Mouse (Mus musculus): ENCODE measurements at regions not wholly inside any gene's neighbourhood (a gene's known extent, or its start where the extent isn't known, plus 50 kb on each side); places are given as distances from the start of the nearest gene placed in this dataset.

- Histone ChIP-seq H3K4me1 (replicated peaks; ENCODE audit: control insufficient read depth, insufficient read depth, low read length) (peaks cover 15% of the 10 kb centered on the region), H3K4me2 (replicated peaks) (no peak overlapping the region), H3K27me3 (ENCODE audit: control insufficient read depth, insufficient read depth, low read length) (no peaks in the 10 kb centered on the region), H3K27ac (peak overlapping the region; percentile 32; the same call in 1 of the 2 replicates), H3K9ac (no peak overlapping the region), H3K36me3 (replicated peaks; ENCODE audit: control insufficient read depth, insufficient read depth) (no peaks in the 10 kb centered on the region), H3K4me3 (replicated peaks; ENCODE audit: low read length) (no peak overlapping the region), H3K9me3 (ENCODE audit: control insufficient read depth, low read length) (no peaks in the 10 kb centered on the region)
- 54% methylated on average over 14 of the region's 14 CpGs for WGBS
- DNase-seq (ENCODE audit: low spot score) (no peak), ATAC-seq (ENCODE audit: low FRiP score) (no peak)
Measured at GRCm38 (mm10) chr14:76618331-76619037, 61.8 kb upstream of the Serp2 start.

DNA sequence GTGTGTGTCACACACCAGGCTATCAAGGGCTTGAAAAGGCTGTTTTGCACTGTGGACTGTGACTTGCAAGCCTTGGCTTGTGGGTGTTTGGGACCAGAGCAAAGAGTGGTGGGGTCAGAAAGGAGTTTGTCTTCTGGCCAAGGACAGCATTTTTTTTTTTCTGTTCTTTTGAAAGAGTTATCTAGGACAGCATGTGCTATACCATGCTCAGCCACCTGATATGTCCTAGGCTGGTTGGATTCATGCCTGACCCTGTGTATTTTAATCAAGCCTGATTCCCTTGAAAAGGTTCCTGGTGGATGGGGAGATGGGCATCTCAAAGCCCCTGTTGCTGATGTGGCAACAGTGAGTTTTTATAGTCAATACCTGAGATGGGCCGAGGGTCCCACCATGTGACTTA is 61.2 kb upstream of the Serp2 start:
- ATAC-seq (ENCODE audit: low FRiP score) (no peak), DNase-seq (ENCODE audit: low spot score) (no peak)
- no peaks in the 10 kb centered on the region for H3K27me3 ChIP-seq (ENCODE audit: control insufficient read depth, insufficient read depth, low read length)
- no peak overlapping the region; the same call in 1 of the 2 replicates for H3K9ac ChIP-seq
- H3K27ac ChIP-seq: peak overlapping the region; percentile 32; the same call in 1 of the 2 replicates
- H3K36me3 ChIP-seq (replicated peaks; ENCODE audit: control insufficient read depth, insufficient read depth): no peaks in the 10 kb centered on the region
- no peak overlapping the region for H3K4me2 ChIP-seq (replicated peaks)
- H3K4me1 ChIP-seq (replicated peaks; ENCODE audit: control insufficient read depth, insufficient read depth, low read length): peaks cover 9% of the 10 kb centered on the region
- no peaks in the 10 kb centered on the region for H3K9me3 ChIP-seq (ENCODE audit: control insufficient read depth, low read length)
- 88% methylated on average over 1 of the region's 1 CpGs for WGBS
- no peak overlapping the region for H3K4me3 ChIP-seq (replicated peaks; ENCODE audit: low read length)

GRCm38 (mm10) chr14:76617447-76617846 is 60.8 kb upstream of the Serp2 start:
- no peak overlapping the region for H3K4me2 ChIP-seq (replicated peaks)
- ATAC-seq (ENCODE audit: low FRiP score) (no peak), DNase-seq (ENCODE audit: low spot score) (peak; percentile 45)
- H3K9ac ChIP-seq: no peak overlapping the region; the same call in 1 of the 2 replicates
- no peak overlapping the region for H3K4me3 ChIP-seq (replicated peaks; ENCODE audit: low read length)
- H3K9me3 ChIP-seq (ENCODE audit: control insufficient read depth, low read length): no peaks in the 10 kb centered on the region
- H3K27me3 ChIP-seq (ENCODE audit: control insufficient read depth, insufficient read depth, low read length): no peaks in the 10 kb centered on the region
- H3K4me1 ChIP-seq (replicated peaks; ENCODE audit: control insufficient read depth, insufficient read depth, low read length): peaks cover 4% of the 10 kb centered on the region; the same call in 1 of the 2 replicates
- WGBS: 66% methylated on average over 11 of the region's 11 CpGs
- H3K27ac ChIP-seq: no peak overlapping the region
- no peaks in the 10 kb centered on the region for H3K36me3 ChIP-seq (replicated peaks; ENCODE audit: control insufficient read depth, insufficient read depth)

DNA sequence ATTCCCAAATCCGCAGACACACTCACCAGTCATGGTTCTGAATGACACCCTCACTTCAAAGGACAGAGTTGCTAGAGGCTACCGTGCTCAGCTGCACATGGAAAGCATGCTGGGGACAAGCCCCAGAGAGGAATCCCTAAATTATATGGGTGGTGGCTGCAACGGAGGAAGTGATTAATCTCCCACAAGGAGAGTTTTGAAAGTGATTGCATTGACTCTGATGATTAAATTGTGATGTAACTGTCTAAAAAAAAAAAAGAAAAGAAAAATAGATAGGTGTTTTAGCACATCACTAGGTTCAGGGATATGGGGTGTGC is 59.6 kb upstream of the Serp2 start:
- Histone ChIP-seq H3K4me3 (replicated peaks; ENCODE audit: low read length) (no peak overlapping the region), H3K9ac (no peak overlapping the region), H3K27me3 (ENCODE audit: control insufficient read depth, insufficient read depth, low read length) (no peaks in the 10 kb centered on the region), H3K4me1 (replicated peaks; ENCODE audit: control insufficient read depth, insufficient read depth, low read length) (no peaks in the 10 kb centered on the region), H3K36me3 (replicated peaks; ENCODE audit: control insufficient read depth, insufficient read depth) (no peaks in the 10 kb centered on the region), H3K4me2 (replicated peaks) (no peak overlapping the region), H3K27ac (no peak overlapping the region), H3K9me3 (ENCODE audit: control insufficient read depth, low read length) (no peaks in the 10 kb centered on the region)
- WGBS: 46% methylated on average over 3 of the region's 3 CpGs
- DNase-seq (ENCODE audit: low spot score): no peak
- ATAC-seq (ENCODE audit: low FRiP score): no peak

DNA sequence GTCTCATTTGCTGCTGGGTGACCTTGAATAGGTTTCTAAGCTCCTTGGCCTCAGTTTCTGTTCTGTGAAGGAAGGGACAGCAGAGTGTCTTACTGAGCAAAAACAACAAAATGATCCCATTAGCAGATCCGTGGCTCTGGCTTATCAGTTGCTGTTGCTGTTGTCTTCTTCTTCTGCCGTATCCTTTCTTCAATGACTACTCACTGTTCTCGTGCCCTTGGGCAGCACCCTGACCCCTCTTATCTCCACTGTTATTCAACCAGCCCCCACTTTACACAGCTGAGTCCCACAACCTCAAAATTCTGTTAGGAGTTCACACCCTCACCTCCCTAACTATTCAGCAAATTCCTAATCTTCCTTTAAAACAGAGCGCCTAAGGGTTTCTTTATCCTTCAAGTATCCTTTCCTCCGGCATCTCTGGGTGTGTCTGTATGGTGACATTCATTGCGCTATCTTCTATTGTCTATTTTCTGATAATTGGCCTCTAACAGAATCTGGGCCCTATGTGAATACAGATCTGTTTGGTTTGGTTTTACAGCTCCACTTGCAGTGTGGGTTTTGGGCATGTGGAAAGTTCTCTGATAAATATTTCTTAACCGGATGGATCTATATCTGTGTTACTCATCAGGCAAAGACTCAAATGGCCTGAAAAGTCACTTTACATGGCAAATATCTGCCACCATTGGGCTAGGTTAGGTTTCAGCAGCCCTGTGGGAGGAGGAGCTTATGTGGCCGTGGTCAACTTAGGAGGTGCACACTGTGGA is 59.1 kb upstream of the Serp2 start:
- no peak for DNase-seq (ENCODE audit: low spot score)
- no peak for ATAC-seq (ENCODE audit: low FRiP score)
- no peaks in the 10 kb centered on the region for H3K9me3 ChIP-seq (ENCODE audit: control insufficient read depth, low read length)
- H3K4me2 ChIP-seq (replicated peaks): no peak overlapping the region
- no peak overlapping the region for H3K9ac ChIP-seq
- H3K4me3 ChIP-seq (replicated peaks; ENCODE audit: low read length): no peak overlapping the region
- no peaks in the 10 kb centered on the region for H3K36me3 ChIP-seq (replicated peaks; ENCODE audit: control insufficient read depth, insufficient read depth)
- 84% methylated on average over 8 of the region's 8 CpGs for WGBS
- H3K27ac ChIP-seq: no peak overlapping the region
- no peaks in the 10 kb centered on the region for H3K4me1 ChIP-seq (replicated peaks; ENCODE audit: control insufficient read depth, insufficient read depth, low read length)
- H3K27me3 ChIP-seq (ENCODE audit: control insufficient read depth, insufficient read depth, low read length): no peaks in the 10 kb centered on the region

DNA sequence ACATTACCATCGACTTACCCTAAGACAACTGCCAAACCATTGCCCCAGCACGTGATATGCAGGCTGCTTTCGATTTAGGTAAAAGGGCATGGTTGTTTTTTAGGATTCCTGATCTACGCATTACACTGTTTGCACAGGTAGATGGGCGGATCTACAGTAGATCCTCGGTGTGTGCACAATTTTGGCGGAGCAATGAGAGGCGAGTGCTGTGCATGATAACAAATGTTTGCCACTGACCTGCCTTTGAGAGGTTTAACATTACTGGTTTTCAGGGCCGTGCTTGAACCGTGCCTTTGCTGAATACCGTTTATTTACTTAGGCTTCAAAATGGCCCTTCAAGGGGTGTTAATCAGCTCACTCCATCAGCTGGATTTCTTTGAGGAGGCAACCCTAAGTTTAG is 58.5 kb upstream of the Serp2 start:
- no peak overlapping the region for H3K27ac ChIP-seq
- no peaks in the 10 kb centered on the region for H3K9me3 ChIP-seq (ENCODE audit: control insufficient read depth, low read length)
- H3K4me1 ChIP-seq (replicated peaks; ENCODE audit: control insufficient read depth, insufficient read depth, low read length): no peaks in the 10 kb centered on the region
- H3K4me3 ChIP-seq (replicated peaks; ENCODE audit: low read length): no peak overlapping the region
- H3K27me3 ChIP-seq (ENCODE audit: control insufficient read depth, insufficient read depth, low read length): no peaks in the 10 kb centered on the region
- DNase-seq (ENCODE audit: low spot score) (no peak), ATAC-seq (ENCODE audit: low FRiP score) (no peak)
- no peak overlapping the region for H3K9ac ChIP-seq
- no peaks in the 10 kb centered on the region for H3K36me3 ChIP-seq (replicated peaks; ENCODE audit: control insufficient read depth, insufficient read depth)
- 87% methylated on average over 11 of the region's 11 CpGs for WGBS
- no peak overlapping the region for H3K4me2 ChIP-seq (replicated peaks)

DNA sequence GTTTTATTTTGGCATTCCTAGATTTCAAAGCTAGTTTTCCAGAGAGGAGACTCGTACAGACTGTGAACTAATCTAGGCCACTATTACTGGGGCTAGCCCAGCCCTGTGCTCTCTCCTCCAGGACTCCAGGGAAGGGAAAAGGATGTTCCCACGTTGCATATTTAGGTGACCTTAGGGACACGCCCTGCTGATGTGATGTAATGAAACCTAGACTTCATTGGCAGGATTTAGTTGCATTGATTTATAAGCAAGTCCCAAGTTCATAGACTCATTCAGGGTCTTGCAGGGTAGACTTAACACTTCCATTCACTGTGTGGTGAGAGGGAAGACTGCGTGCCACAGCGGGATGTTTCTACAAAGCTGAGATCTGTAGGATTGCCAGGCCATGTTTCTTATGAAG is 58.0 kb upstream of the Serp2 start:
- H3K36me3 ChIP-seq (replicated peaks; ENCODE audit: control insufficient read depth, insufficient read depth): no peaks in the 10 kb centered on the region
- no peak for DNase-seq (ENCODE audit: low spot score)
- no peaks in the 10 kb centered on the region for H3K27me3 ChIP-seq (ENCODE audit: control insufficient read depth, insufficient read depth, low read length)
- H3K4me3 ChIP-seq (replicated peaks; ENCODE audit: low read length): no peak overlapping the region
- no peak overlapping the region for H3K9ac ChIP-seq
- H3K4me2 ChIP-seq (replicated peaks): no peak overlapping the region
- H3K4me1 ChIP-seq (replicated peaks; ENCODE audit: control insufficient read depth, insufficient read depth, low read length): no peaks in the 10 kb centered on the region
- H3K27ac ChIP-seq: no peak overlapping the region
- no peak for ATAC-seq (ENCODE audit: low FRiP score)
- no peaks in the 10 kb centered on the region for H3K9me3 ChIP-seq (ENCODE audit: control insufficient read depth, low read length)
- 83% methylated on average over 5 of the region's 5 CpGs for WGBS

- no peak for ATAC-seq (ENCODE audit: low FRiP score)
- no peak overlapping the region for H3K4me2 ChIP-seq (replicated peaks)
- H3K36me3 ChIP-seq (replicated peaks; ENCODE audit: control insufficient read depth, insufficient read depth): no peaks in the 10 kb centered on the region
- 89% methylated on average over 6 of the region's 6 CpGs for WGBS
- no peaks in the 10 kb centered on the region for H3K9me3 ChIP-seq (ENCODE audit: control insufficient read depth, low read length)
- no peaks in the 10 kb centered on the region for H3K4me1 ChIP-seq (replicated peaks; ENCODE audit: control insufficient read depth, insufficient read depth, low read length)
- H3K9ac ChIP-seq: no peak overlapping the region
- no peaks in the 10 kb centered on the region for H3K27me3 ChIP-seq (ENCODE audit: control insufficient read depth, insufficient read depth, low read length)
- H3K4me3 ChIP-seq (replicated peaks; ENCODE audit: low read length): no peak overlapping the region
- no peak overlapping the region for H3K27ac ChIP-seq
- no peak for DNase-seq (ENCODE audit: low spot score)
Measured at GRCm38 (mm10) chr14:76613604-76614003, 56.9 kb upstream of the Serp2 start.

DNA sequence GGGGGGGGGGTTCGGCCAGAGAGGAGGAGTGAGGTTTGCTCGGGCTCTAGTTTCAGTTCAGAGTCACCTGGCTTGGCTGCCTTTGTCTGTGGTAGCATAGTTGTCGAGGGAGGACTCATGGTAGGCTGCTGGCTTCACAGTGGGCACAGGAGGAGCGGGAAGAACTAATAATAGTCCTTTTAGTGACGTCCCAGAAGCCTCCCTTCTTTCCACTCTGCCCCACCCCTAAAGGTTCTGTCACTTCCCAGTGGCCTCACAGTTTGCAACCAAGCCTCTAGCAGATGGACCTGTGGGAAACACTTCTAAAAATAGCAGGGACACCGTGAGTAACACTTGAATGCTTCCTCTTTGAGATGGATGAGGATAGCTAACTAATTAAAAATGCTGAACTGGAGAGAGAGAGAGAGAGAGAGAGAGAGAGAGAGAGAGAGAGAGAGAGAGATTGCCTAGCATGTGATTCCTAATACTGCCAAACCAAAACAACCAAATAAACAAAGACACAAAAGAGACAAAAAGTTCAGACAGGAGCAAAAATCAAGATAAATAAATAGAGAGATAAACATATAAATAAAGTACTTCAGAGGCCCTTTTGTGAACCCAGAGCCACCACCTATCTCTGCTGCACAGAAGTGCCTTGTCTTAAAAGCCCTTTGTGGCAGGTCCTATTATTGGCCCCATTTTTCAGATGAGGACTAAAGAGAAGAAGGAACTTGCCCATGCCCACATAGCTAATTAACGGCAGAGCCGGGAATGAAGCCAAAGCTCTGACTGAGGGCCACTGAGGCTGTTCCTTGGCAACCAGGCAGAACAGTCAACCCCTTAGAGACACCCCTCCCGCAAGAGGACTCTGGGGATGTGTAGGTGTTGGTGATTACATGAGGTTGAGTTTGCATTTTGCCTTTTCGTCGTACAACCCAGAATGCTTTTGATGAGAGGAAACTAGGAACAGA is 54.0 kb upstream of the Serp2 start:
- Histone ChIP-seq H3K27me3 (ENCODE audit: control insufficient read depth, insufficient read depth, low read length) (no peaks in the 10 kb centered on the region), H3K9me3 (ENCODE audit: control insufficient read depth, low read length) (no peaks in the 10 kb centered on the region), H3K9ac (no peak overlapping the region), H3K36me3 (replicated peaks; ENCODE audit: control insufficient read depth, insufficient read depth) (no peaks in the 10 kb centered on the region), H3K27ac (no peak overlapping the region), H3K4me2 (replicated peaks) (no peak overlapping the region), H3K4me1 (replicated peaks; ENCODE audit: control insufficient read depth, insufficient read depth, low read length) (peaks cover 5% of the 10 kb centered on the region), H3K4me3 (replicated peaks; ENCODE audit: low read length) (no peak overlapping the region)
- peak; percentile 55; the same call in 1 of the 2 replicates for ATAC-seq (ENCODE audit: low FRiP score)
- DNase-seq (ENCODE audit: low spot score): peak; percentile 52
- 35% methylated on average over 11 of the region's 11 CpGs for WGBS
